Mouse (Mus musculus): ENCODE results near the gene Ms4a8a.
A peak's percentile ranks its signal among the peaks of the same experiment; 100 is the strongest.
"Not testable (repeated sequence)": the region's sequence is repeated elsewhere in the genome, so short reads cannot be mapped to it uniquely, and the experiment has no call there.

Ms4a8a gene

GRCm38 (mm10) chr19:11080934-11081333 is at the start of gene Ms4a8a:
Ms4a8a (minus strand) TSS chr19:11081102.
- DNase-seq (ENCODE audit: low spot score in 2 of 2), result no peak

GRCm38 (mm10) chr19:11129702-11130101 is 48.8 kb upstream of the Ms4a8a start:
- DNase-seq (ENCODE audit: low spot score in 2 of 2), result no peak

- DNase-seq (ENCODE audit: low spot score in 2 of 2), result peak in 1 of 2 experiments; percentile 2
Observed at GRCm38 (mm10) chr19:11121016-11121420, 40.1 kb upstream of the Ms4a8a start.

DNA sequence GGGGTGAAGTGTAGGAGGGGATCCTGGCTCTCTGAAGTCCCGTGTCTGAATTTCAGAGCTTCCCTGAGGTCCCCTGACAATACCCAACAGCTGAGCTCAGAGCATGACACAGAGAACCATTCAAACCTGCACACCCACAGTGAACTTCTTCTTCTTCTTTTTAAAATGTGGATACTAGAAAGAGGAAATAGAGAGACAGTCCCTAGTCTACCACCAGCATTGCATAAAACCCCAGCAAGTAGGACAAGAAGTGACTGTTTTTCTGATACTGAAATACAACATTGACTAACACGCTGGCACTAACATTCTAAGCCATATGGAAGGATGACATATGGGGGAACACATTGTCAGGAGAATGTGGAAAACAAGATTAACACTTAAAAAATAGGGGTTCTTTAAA is 38.4 kb upstream of the Ms4a8a start:
- DNase-seq (ENCODE audit: low spot score in 2 of 2), result no peak

DNA sequence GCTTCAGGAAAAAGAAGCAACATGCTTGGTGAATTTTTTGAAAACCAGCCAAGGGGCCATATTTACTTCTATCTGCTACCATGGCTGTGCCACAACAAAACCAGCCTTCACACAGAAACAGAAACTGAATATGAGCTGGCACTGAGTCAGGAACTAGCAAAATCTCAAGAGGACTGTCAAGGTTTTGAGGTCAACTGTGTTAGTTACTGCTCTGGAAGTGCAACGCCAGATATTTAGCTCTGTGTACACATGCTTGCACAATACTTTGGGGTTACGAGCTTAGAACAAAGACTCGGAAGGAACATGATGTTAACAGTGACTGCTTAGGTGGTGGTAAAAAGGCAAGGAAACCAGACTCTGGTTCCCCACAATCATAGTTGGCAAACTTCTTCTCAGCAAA is 26.8 kb upstream of the Ms4a8a start:
- DNase-seq (ENCODE audit: low spot score in 2 of 2), result no peak

DNA sequence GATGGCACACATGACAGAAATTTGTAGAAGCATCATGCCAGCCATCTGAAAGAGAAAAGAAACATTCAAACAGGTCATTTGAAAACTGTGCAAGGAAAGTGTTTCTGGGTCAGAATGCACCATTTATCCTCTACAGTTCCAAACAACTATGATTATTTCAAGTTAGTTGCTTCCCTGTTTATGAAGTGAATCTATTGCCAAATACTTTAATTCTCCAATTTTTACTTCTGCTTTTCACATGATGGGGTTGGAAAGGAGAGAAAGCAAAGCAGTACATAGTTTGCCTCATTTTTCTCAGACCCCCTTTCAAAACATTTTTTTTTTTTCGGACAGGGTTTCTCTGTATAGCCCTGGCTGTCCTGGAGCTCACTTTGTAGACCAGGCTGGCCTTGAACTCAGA is 21.0 kb upstream of the Ms4a8a start:
- DNase-seq (ENCODE audit: low spot score in 2 of 2), result no peak

GRCm38 (mm10) chr19:11098401-11098800 is 17.5 kb upstream of the Ms4a8a start:
- no peak for DNase-seq (ENCODE audit: low spot score in 2 of 2)

GRCm38 (mm10) chr19:11092131-11092530 is 11.2 kb upstream of the Ms4a8a start:
- DNase-seq (ENCODE audit: low spot score in 2 of 2), result not testable (repeated sequence)

- DNase-seq (ENCODE audit: low spot score in 2 of 2), result no peak
Observed at GRCm38 (mm10) chr19:11070364-11070763, 10.5 kb downstream of the Ms4a8a start.

- no peak for DNase-seq (ENCODE audit: low spot score in 2 of 2)
Observed at GRCm38 (mm10) chr19:11065202-11065875, 15.6 kb downstream of the Ms4a8a start.

- no peak for DNase-seq (ENCODE audit: low spot score in 2 of 2)
Observed at GRCm38 (mm10) chr19:11060900-11061299, 20.0 kb downstream of the Ms4a8a start.

DNA sequence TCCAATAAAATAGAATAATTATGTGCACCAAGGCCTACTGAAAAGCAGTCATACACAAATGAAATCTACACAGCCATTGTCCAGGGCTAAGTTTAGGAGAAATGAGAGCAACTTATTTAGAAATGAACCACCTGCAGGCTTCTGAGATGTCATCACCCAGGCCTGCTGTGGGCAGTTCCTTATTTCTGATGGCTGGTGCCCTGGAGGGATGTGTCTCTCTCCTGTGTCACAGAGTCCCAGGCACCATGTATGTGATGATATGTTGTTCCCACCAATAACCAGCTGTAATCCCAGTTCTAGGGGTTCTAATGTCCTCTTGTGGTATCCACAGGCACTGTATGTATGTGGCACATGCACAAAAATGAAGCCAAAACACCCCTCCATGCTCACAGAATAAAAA is 20.9 kb downstream of the Ms4a8a start:
- no peak for DNase-seq (ENCODE audit: low spot score in 2 of 2)

DNA sequence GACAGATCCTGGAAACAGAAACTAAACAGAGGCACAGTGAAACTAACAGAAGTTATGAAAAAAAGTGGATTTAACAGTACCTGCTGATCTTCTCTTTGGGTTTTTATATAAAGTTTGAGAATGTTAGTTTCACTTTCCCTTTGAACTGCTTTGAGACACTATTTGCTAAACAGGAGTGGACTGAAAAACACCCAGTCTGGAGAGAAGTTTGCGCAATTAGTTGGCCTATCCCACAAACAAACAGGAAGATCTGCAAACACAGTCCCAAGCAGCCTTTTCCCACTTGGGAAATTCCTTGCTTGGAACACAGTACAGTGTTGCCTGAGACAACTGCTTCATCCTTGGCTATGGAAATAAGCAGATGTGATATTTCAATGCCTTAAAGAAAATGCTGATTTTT is 25.2 kb downstream of the Ms4a8a start:
- not testable (repeated sequence) for DNase-seq (ENCODE audit: low spot score in 2 of 2)

DNA sequence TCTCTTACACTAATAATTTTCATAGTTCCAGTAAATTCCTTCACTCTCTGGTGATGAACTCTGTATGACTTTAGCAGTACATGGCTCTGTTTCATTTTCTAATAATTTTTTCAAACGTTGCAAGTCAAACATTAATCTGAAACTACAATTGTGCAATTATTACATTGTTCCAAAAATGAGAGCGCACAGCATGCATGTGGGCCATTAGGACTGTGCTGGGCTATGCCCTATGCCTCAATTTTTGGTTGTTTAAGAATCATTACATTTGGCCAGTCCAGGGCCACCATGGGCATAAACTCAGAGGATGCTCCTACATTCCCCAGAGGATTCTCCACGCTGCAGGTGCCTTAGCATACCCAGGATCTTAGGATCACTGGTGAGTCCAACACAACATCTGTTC is 27.6 kb downstream of the Ms4a8a start:
- no peak for DNase-seq (ENCODE audit: low spot score in 2 of 2)

DNA sequence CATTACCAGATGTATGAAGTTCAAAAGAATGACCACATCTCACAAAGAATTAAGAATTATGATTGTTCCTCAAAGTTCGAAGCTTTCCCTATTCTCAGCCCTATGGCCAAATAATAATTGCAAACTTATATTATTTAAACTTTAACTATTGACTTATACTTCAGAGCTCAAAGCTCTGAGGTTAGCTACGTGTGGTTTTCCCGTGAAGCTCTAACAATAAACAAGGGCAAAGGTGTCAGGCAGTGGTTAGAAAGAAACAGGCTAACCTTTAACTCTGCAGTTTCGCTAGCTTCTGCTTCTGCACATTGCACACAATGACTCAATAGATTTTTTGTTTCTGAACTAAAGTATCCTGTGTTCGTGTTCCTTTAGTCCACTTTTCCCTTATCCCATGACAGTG is 28.0 kb downstream of the Ms4a8a start:
- no peak for DNase-seq (ENCODE audit: low spot score in 2 of 2)

DNA sequence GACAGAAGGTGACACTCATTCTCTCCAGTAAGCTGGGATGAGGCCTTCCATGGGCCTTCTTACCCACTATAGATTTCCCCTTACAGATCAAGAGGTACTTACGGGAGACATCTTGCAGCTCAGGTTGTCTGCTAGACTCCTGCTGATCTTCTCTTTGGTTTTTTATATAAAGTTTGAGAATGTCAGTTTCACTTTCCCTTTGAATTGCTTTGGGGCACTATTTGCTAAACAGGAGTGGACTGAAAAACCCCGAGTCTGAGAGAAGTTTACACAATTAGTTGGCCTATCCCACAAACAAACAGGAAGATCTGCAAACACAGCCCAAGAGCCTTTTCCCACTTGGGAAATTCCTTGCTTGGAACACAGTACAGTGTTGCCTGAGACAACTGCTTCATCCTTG is 30.6 kb downstream of the Ms4a8a start:
- no peak for DNase-seq (ENCODE audit: low spot score in 2 of 2)

- DNase-seq (ENCODE audit: low spot score in 2 of 2), result no peak
Observed at GRCm38 (mm10) chr19:11049426-11049825, 31.5 kb downstream of the Ms4a8a start.

- DNase-seq (ENCODE audit: low spot score in 2 of 2), result no peak
Observed at GRCm38 (mm10) chr19:11048503-11048902, 32.4 kb downstream of the Ms4a8a start.

GRCm38 (mm10) chr19:11048009-11048408 is 32.9 kb downstream of the Ms4a8a start:
- DNase-seq (ENCODE audit: low spot score in 2 of 2), result no peak

- no peak for DNase-seq (ENCODE audit: low spot score in 2 of 2)
Observed at GRCm38 (mm10) chr19:11044996-11045711, 35.7 kb downstream of the Ms4a8a start.

GRCm38 (mm10) chr19:11044671-11044995 is 36.3 kb downstream of the Ms4a8a start:
- no peak for DNase-seq (ENCODE audit: low spot score in 2 of 2)

DNA sequence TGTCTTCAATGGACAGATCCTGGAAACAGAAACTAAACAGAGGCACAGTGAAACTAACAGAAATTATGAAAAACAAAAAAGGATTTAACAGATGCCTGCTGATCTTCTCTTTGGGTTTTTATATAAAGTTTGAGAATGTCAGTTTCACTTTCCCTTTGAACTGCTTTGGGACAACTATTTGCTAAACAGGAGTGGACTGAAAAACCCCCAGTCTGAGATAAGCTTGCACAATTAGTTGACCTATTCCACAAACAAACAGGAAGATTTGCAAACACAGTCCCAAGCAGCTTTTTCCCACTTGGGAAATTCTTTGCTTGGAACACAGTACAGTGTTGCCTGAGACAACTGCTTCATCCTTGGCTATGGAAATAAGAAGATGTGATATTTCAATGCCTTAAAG is 43.3 kb downstream of the Ms4a8a start:
- DNase-seq (ENCODE audit: low spot score in 2 of 2), result no peak

DNA sequence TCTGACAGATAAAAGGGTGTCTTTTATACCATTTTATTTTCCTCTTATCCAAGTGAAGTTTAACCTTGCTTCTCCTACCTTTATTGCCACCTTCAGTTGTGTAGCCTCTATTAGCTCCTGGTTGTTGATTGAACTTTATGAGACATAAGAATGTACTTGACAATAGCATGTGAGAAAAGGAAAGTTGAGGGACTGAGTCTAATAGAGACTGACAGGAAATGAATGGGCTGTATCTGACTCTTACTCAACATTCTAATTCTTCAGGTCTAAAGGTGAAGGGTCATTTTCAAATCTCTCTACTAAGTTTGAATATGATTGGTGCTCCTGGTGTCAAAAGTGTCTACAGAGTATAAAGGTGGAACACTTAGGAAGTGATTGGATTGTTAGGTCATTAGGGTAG is 58.5 kb downstream of the Ms4a8a start:
- no peak for DNase-seq (ENCODE audit: low spot score in 2 of 2)

GRCm38 (mm10) chr19:11017891-11018290 is 63.0 kb downstream of the Ms4a8a start, which contains the start of gene Ms4a18:
Ms4a18 (minus strand) TSS chr19:11018031.
- no peak for DNase-seq (ENCODE audit: low spot score in 2 of 2)
